Mouse (Mus musculus): Measurements from ENCODE around the gene D130040H23Rik. TPM values are rescaled to one million over a fixed set of nuclear protein-coding genes. Genes with fewer than 3 reads are reported as not detected.

D130040H23Rik gene
- 1.4 and 1.8 TPM in 2 replicates for polyA plus RNA-seq (2015; fragmentation: Nextera tagmentation; extraction: Ambion mirVana)

DNA sequence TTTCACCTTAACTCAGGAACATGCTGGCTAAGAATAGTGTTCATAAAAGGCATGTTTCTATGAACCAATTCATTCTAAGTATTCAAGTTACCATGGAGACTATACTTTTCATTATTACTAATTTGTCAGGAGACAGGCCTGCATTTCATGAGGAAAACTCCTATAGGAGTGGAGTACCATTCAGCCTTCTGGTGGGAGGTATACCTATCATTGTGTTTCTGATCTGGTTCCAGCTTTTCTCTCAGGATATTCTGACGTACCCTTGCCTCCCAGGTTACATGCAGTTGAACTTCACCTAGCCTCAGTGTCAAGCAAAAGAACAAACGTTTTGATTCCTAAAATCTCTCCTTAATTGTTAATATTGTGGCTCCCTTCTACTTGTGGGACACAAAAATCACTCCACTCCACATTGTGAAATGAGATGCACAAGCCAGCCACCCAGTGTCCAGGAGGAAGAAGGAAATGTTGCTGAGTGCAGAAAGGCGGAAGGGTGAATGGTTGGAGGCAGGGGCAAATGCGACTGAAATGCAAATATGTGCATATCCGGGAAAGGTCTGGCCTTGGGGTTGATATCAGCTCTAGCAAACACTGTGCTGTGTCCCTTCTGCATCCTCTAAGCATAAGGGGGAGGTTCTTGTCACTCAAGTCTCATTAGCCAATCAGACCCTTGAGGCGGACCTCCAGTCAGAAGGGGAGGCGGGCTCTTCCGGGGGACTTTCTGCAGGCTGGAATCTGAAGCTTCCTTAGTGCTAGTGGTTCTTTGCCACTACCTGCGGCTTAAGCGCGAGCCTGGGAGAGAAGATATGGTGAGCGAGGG is at the start of gene D130040H23Rik:
Gene D130040H23Rik (plus strand): TSS at position 695 of the 817 bp plus-strand sequence.
- Histone ChIP-seq H3K27me3 (replicated peaks; ENCODE audit: control insufficient read depth, insufficient read depth, low read length) (no peaks in the 10 kb centered on the region), H3K4me3 (ENCODE audit: low read depth, low read length) (peak within 1 kb of the TSS; percentile 63), H3K4me2 (replicated peaks; ENCODE audit: low read depth) (peak within 1 kb of the TSS; percentile 81), H3K36me3 (ENCODE audit: control insufficient read depth, insufficient read depth) (no peaks in the 10 kb centered on the region), H3K4me1 (replicated peaks; ENCODE audit: control insufficient read depth, insufficient read depth, low read length) (0 out of 2 replicates have a peak, but pooled peaks cover 9% of the 10 kb centered on the region), H3K9ac (ENCODE audit: low read depth, low read length) (peak within 1 kb of the TSS; percentile 62), H3K9me3 (ENCODE audit: control insufficient read depth) (no peaks in the 10 kb centered on the region), H3K27ac (ENCODE audit: low read depth, low read length) (no peak within 1 kb of the TSS)
- TF ChIP-seq CTCF (IDR thresholded peaks at IDR 0.05; ENCODE audit: low read depth): no peak
- peak; percentile 98 for ATAC-seq
- WGBS: 5% methylated on average over 12 of the region's 12 CpGs

DNA sequence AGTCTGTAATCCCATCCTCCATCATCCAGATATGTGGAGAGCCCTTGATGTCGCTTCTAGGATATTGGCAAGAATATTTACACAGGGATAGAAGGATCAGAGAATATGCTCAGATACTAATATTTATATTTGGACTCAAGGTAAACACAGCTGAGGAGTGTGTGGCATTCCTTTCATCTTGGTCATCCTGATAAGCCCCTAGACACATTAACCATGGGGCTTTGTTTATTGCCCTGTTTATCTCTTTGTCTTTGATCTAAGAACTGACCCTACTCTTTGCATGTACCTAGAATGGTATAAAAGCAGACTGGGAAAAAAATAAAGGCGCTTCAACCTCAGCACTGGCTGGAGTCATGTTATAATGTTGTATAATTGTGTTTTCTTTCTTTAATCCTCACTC is 28.3 kb upstream of the D130040H23Rik start:
- 20% methylated on average over 2 of the region's 2 CpGs for WGBS
- no peak overlapping the region for H3K4me3 ChIP-seq (ENCODE audit: low read depth, low read length)
- ATAC-seq: peak; percentile 67; the same call in 1 of the 2 replicates
- no peak for TF ChIP-seq CTCF (IDR thresholded peaks at IDR 0.05; ENCODE audit: low read depth)
- no peak overlapping the region for H3K4me2 ChIP-seq (replicated peaks; ENCODE audit: low read depth)
- H3K4me1 ChIP-seq (replicated peaks; ENCODE audit: control insufficient read depth, insufficient read depth, low read length): no peaks in the 10 kb centered on the region
- H3K36me3 ChIP-seq (ENCODE audit: control insufficient read depth, insufficient read depth): no peaks in the 10 kb centered on the region
- no peaks in the 10 kb centered on the region for H3K27me3 ChIP-seq (replicated peaks; ENCODE audit: control insufficient read depth, insufficient read depth, low read length)
- no peak overlapping the region for H3K27ac ChIP-seq (ENCODE audit: low read depth, low read length)
- H3K9ac ChIP-seq (ENCODE audit: low read depth, low read length): no peak overlapping the region
- no peaks in the 10 kb centered on the region for H3K9me3 ChIP-seq (ENCODE audit: control insufficient read depth)

DNA sequence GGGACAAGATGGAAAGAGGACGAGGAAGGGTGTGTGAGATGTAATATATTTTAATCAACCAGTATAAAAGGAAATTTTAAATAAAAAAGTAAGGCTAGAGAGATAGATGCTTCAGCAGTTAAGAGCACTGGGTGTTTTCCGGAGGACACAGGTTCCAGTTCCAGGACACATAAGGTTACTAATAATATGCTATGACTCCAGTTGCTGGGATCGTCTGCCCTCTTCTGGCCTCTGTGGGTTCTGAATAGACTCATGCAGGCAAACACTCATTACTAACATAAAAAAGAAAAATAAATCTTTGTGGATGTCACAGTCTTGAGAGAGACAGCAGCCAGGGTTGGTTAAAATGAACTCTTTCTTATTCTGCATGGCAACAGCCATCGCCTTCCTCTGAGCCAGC is 2.4 kb upstream of the D130040H23Rik start:
- Histone ChIP-seq H3K4me3 (ENCODE audit: low read depth, low read length) (no peak overlapping the region), H3K4me2 (replicated peaks; ENCODE audit: low read depth) (no peak overlapping the region), H3K36me3 (ENCODE audit: control insufficient read depth, insufficient read depth) (no peaks in the 10 kb centered on the region), H3K27ac (ENCODE audit: low read depth, low read length) (no peak overlapping the region), H3K9ac (ENCODE audit: low read depth, low read length) (no peak overlapping the region), H3K4me1 (replicated peaks; ENCODE audit: control insufficient read depth, insufficient read depth, low read length) (0 out of 2 replicates have a peak, but pooled peaks cover 9% of the 10 kb centered on the region), H3K9me3 (ENCODE audit: control insufficient read depth) (no peaks in the 10 kb centered on the region), H3K27me3 (replicated peaks; ENCODE audit: control insufficient read depth, insufficient read depth, low read length) (no peaks in the 10 kb centered on the region)
- 73% methylated on average over 4 of the region's 4 CpGs for WGBS
- peak; percentile 45 for TF ChIP-seq CTCF (IDR thresholded peaks at IDR 0.05; ENCODE audit: low read depth)
- ATAC-seq: no peak

DNA sequence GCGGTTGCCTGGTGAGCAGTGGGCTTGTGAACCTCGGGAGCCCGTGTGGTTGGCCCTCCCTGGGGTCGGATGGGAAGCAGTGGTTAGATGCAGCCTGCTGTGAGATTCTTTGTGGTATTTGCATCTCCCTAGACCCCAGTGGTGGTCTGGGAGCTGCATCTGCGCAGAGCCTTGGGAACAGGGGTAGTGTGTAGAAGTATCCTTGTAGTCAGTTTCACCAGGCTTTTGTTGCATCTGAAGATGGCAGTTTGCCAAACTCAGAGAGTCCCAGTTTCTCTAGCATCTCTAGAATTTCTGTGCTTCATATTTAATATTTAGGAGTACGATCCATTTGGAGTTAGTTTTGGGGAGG is 299 bp downstream of the D130040H23Rik start:
- WGBS: 12% methylated on average over 6 of the region's 6 CpGs
- no peak for TF ChIP-seq CTCF (IDR thresholded peaks at IDR 0.05; ENCODE audit: low read depth)
- peak; percentile 54 for ATAC-seq

DNA sequence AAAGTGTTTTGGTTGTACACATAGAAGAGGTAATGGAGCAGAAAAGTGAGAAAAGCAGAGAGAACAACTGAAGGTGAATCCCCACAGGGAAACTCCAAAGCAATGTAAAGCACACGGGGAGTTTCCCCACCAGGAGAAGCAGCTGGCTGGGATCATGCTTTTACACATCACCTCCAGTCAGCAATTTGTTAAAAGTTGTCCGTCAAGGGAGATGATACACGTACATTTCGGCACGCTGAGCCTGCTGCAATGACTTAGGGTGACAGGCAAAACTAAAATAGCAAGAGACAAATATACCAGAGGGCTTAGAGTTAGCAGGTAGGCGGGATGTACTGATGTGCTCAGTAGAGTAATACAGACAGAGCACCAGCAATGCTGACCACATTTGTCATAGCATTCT is 1.6 kb downstream of the D130040H23Rik start:
- ATAC-seq: no peak
- no peak overlapping the region for H3K4me2 ChIP-seq (replicated peaks; ENCODE audit: low read depth)
- H3K9me3 ChIP-seq (ENCODE audit: control insufficient read depth): no peaks in the 10 kb centered on the region
- H3K4me3 ChIP-seq (ENCODE audit: low read depth, low read length): no peak overlapping the region
- WGBS: 96% methylated on average over 6 of the region's 6 CpGs
- no peak for TF ChIP-seq CTCF (IDR thresholded peaks at IDR 0.05; ENCODE audit: low read depth)
- H3K27me3 ChIP-seq (replicated peaks; ENCODE audit: control insufficient read depth, insufficient read depth, low read length): no peaks in the 10 kb centered on the region
- no peak overlapping the region for H3K9ac ChIP-seq (ENCODE audit: low read depth, low read length)
- 0 out of 2 replicates have a peak, but pooled peaks cover 9% of the 10 kb centered on the region for H3K4me1 ChIP-seq (replicated peaks; ENCODE audit: control insufficient read depth, insufficient read depth, low read length)
- H3K27ac ChIP-seq (ENCODE audit: low read depth, low read length): no peak overlapping the region
- no peaks in the 10 kb centered on the region for H3K36me3 ChIP-seq (ENCODE audit: control insufficient read depth, insufficient read depth)

More for the DNA sequence above, 299 bp downstream of the D130040H23Rik start:
- Histone ChIP-seq H3K36me3 (ENCODE audit: control insufficient read depth, insufficient read depth) (no peaks in the 10 kb centered on the region), H3K9me3 (ENCODE audit: control insufficient read depth) (no peaks in the 10 kb centered on the region), H3K4me2 (replicated peaks; ENCODE audit: low read depth) (peak overlapping the region; percentile 81), H3K27ac (ENCODE audit: low read depth, low read length) (no peak overlapping the region), H3K9ac (ENCODE audit: low read depth, low read length) (peak overlapping the region; percentile 62), H3K4me1 (replicated peaks; ENCODE audit: control insufficient read depth, insufficient read depth, low read length) (0 out of 2 replicates have a peak, but pooled peaks cover 9% of the 10 kb centered on the region), H3K4me3 (ENCODE audit: low read depth, low read length) (peak overlapping the region; percentile 63), H3K27me3 (replicated peaks; ENCODE audit: control insufficient read depth, insufficient read depth, low read length) (no peaks in the 10 kb centered on the region)

DNA sequence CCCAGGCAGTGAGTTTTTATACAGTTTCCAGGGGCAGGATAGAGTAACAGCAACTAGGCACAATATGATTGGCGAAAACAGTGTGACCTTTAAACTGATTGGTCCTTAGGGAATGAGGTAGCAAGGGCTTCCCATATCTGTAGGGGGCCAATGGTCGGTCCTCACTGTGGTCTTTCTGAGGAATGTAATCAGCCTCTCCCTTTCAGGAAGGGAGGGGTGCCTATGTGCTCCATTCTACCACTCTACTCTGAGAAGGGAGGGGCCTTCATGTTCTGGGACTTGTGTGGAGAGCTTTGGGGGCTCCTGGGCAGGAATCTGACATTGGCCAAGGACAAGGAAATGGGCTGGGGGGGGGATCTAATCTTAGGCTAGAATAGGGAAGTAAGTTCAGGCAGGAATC is 53.9 kb downstream of the D130040H23Rik start:
- no peak for ATAC-seq
- H3K4me2 ChIP-seq (replicated peaks; ENCODE audit: low read depth): no peak overlapping the region

More for the DNA sequence above, 53.9 kb downstream of the D130040H23Rik start:
- no peak overlapping the region for H3K27ac ChIP-seq (ENCODE audit: low read depth, low read length)
- no peak overlapping the region for H3K4me3 ChIP-seq (ENCODE audit: low read depth, low read length)
- no peaks in the 10 kb centered on the region for H3K9me3 ChIP-seq (ENCODE audit: control insufficient read depth)
- H3K27me3 ChIP-seq (replicated peaks; ENCODE audit: control insufficient read depth, insufficient read depth, low read length): no peaks in the 10 kb centered on the region
- TF ChIP-seq CTCF (IDR thresholded peaks at IDR 0.05; ENCODE audit: low read depth): no peak
- no peaks in the 10 kb centered on the region for H3K4me1 ChIP-seq (replicated peaks; ENCODE audit: control insufficient read depth, insufficient read depth, low read length)
- 84% methylated on average over 2 of the region's 2 CpGs for WGBS
- no peak overlapping the region for H3K9ac ChIP-seq (ENCODE audit: low read depth, low read length)
- no peaks in the 10 kb centered on the region for H3K36me3 ChIP-seq (ENCODE audit: control insufficient read depth, insufficient read depth)

Measured in intestine, postnatal 0 days (tissue).